Mouse (Mus musculus): ENCODE measurements around the gene Crybb3. TPM values are rescaled to one million over a fixed set of nuclear protein-coding genes. Genes with fewer than 3 reads are reported as not detected.

The Crybb3 gene
- 1.7 and 3.2 TPM in 2 replicates for polyA plus RNA-seq (2012; rRNA removed)

DNA sequence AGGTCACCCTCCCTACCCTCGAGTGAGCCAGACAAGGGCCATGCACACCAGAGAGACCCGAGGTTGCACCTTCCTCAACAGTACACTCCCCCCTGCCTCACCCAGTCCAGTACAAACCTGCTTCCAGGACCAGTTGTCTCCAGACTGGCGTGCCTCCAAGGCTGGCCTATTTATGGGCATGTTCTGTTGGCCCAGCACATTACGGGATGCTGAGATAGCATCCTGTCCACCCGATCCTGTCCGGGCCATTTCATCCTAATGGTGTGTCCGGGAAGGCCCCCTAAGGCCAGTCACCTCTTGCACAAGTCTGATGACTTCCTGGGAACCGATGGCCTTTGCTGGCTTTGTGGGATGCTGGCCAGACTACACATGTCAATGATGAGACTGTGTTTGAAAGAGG, at the start of gene Crybb3:
TSS of gene Crybb3 (minus strand) at position 146 of the 400 bp plus-strand sequence.
- H3K27me3 ChIP-seq (ENCODE audit: control insufficient read depth, insufficient read depth, low read length): no peaks in the 10 kb centered on the region
- 4% methylated on average over 8 of the region's 8 CpGs for WGBS
- H3K4me1 ChIP-seq (ENCODE audit: control insufficient read depth, insufficient read depth, low read length): peaks cover 32% of the 10 kb centered on the region
- no peak within 1 kb of the TSS for H3K4me3 ChIP-seq (replicated peaks; ENCODE audit: insufficient read depth, low read depth, low read length)
- DNase-seq: peak; percentile 87 to 93
- TF ChIP-seq CTCF (IDR thresholded peaks at IDR 0.05; ENCODE audit: borderline replicate concordance, insufficient read depth, low read depth, low read length): no peak
- TF ChIP-seq POLR2A (IDR thresholded peaks at IDR 0.05; ENCODE audit: borderline replicate concordance, insufficient read depth, low read length): no peak
- H3K27ac ChIP-seq (ENCODE audit: insufficient read depth, low read length): peak within 1 kb of the TSS; percentile 15; the same call in 1 of the 2 replicates

- no peak for TF ChIP-seq POLR2A (IDR thresholded peaks at IDR 0.05; ENCODE audit: borderline replicate concordance, insufficient read depth, low read length)
- no peak for TF ChIP-seq CTCF (IDR thresholded peaks at IDR 0.05; ENCODE audit: borderline replicate concordance, insufficient read depth, low read depth, low read length)
- 82% methylated on average over 4 of the region's 4 CpGs for whole genome bisulfite sequencing
- no peak for DNase-seq
- no peaks in the 10 kb centered on the region for H3K4me1 ChIP-seq (ENCODE audit: control insufficient read depth, insufficient read depth, low read length)
- no peak overlapping the region for H3K27ac ChIP-seq (ENCODE audit: insufficient read depth, low read length)
- H3K4me3 ChIP-seq (replicated peaks; ENCODE audit: insufficient read depth, low read depth, low read length): no peak overlapping the region
- no peaks in the 10 kb centered on the region for H3K27me3 ChIP-seq (ENCODE audit: control insufficient read depth, insufficient read depth, low read length)
Observed at GRCm38 (mm10) chr5:113128426-113128825, 47.0 kb upstream of the Crybb3 start.

DNA sequence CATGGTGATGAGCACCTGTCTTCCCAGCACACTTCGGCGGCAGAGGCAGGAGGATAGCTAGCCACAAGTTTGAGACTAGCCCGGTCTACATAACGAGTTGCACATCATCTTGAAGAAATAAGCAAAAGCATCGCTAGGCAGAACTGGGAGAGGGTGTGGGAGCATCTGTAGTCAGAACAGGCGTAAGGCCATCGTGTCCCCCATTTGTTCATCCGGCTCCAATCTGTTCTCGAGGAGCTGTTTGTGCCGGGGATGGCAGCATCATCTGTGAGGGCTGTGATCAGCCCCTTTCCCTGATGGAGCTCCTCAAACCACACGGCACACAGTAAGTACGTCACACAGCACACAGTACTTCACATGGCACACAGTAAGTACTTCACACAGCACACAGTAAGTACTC, 45.1 kb upstream of the Crybb3 start:
- Histone ChIP-seq H3K4me1 (ENCODE audit: control insufficient read depth, insufficient read depth, low read length) (no peaks in the 10 kb centered on the region), H3K27me3 (ENCODE audit: control insufficient read depth, insufficient read depth, low read length) (no peaks in the 10 kb centered on the region), H3K4me3 (replicated peaks; ENCODE audit: insufficient read depth, low read depth, low read length) (no peak overlapping the region), H3K27ac (ENCODE audit: insufficient read depth, low read length) (no peak overlapping the region)
- 95% methylated on average over 12 of the region's 12 CpGs for WGBS
- TF ChIP-seq POLR2A (IDR thresholded peaks at IDR 0.05; ENCODE audit: borderline replicate concordance, insufficient read depth, low read length) (no peak), CTCF (IDR thresholded peaks at IDR 0.05; ENCODE audit: borderline replicate concordance, insufficient read depth, low read depth, low read length) (no peak)
- DNase-seq: no peak

GRCm38 (mm10) chr5:113123693-113124092, 42.3 kb upstream of the Crybb3 start:
- no peak for DNase-seq
- 78% methylated on average over 10 of the region's 10 CpGs for WGBS
- Histone ChIP-seq H3K27me3 (ENCODE audit: control insufficient read depth, insufficient read depth, low read length) (no peaks in the 10 kb centered on the region), H3K4me3 (replicated peaks; ENCODE audit: insufficient read depth, low read depth, low read length) (no peak overlapping the region), H3K4me1 (ENCODE audit: control insufficient read depth, insufficient read depth, low read length) (no peaks in the 10 kb centered on the region), H3K27ac (ENCODE audit: insufficient read depth, low read length) (no peak overlapping the region)
- TF ChIP-seq CTCF (IDR thresholded peaks at IDR 0.05; ENCODE audit: borderline replicate concordance, insufficient read depth, low read depth, low read length): no peak
- no peak for TF ChIP-seq POLR2A (IDR thresholded peaks at IDR 0.05; ENCODE audit: borderline replicate concordance, insufficient read depth, low read length)

DNA sequence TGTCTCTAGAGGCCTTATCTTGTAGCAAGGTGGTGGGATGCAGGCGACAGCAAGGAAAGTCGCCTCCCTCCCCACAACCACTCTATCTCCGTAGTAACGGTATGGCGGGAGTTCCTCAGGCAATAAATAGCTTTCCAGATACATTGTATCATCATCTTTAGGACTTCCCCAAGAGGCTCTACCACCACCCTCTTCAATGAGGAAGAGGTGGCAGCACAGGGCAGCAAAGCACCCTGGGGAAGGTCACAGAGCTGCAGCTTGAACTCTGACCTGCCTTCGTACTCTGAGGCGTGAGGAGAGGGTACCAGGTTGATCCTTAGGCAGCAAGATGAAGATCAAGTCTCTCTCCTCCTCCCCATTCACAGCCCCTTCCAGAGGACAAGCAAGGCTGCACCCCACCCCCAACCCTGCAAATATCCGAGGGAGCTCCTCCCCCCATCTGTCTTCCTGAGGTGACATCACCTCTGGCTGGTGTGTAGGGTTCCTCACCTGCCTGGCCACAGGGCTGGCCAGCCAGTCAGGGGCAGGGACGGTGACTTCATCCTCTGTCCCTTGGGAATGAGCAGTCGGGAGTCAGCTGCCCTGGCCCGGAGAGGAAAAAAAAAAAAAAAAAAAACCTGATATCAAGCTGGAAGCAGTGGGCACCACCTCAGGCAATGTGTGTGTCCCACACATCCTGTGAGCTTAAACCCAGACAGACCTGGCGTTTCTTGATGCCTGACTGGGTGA, 41.1 kb upstream of the Crybb3 start:
- no peak for DNase-seq
- H3K4me3 ChIP-seq (replicated peaks; ENCODE audit: insufficient read depth, low read depth, low read length): no peak overlapping the region
- WGBS: 65% methylated on average over 12 of the region's 12 CpGs
- no peaks in the 10 kb centered on the region for H3K27me3 ChIP-seq (ENCODE audit: control insufficient read depth, insufficient read depth, low read length)
- H3K27ac ChIP-seq (ENCODE audit: insufficient read depth, low read length): no peak overlapping the region
- H3K4me1 ChIP-seq (ENCODE audit: control insufficient read depth, insufficient read depth, low read length): no peaks in the 10 kb centered on the region
- TF ChIP-seq CTCF (IDR thresholded peaks at IDR 0.05; ENCODE audit: borderline replicate concordance, insufficient read depth, low read depth, low read length): no peak

GRCm38 (mm10) chr5:113121591-113121875, 40.1 kb upstream of the Crybb3 start:
- TF ChIP-seq CTCF (IDR thresholded peaks at IDR 0.05; ENCODE audit: borderline replicate concordance, insufficient read depth, low read depth, low read length) (no peak), POLR2A (IDR thresholded peaks at IDR 0.05; ENCODE audit: borderline replicate concordance, insufficient read depth, low read length) (no peak)
- Histone ChIP-seq H3K27ac (ENCODE audit: insufficient read depth, low read length) (no peak overlapping the region), H3K4me3 (replicated peaks; ENCODE audit: insufficient read depth, low read depth, low read length) (no peak overlapping the region), H3K4me1 (ENCODE audit: control insufficient read depth, insufficient read depth, low read length) (no peaks in the 10 kb centered on the region), H3K27me3 (ENCODE audit: control insufficient read depth, insufficient read depth, low read length) (no peaks in the 10 kb centered on the region)
- 86% methylated on average over 6 of the region's 6 CpGs for WGBS
- DNase-seq: no peak

DNA sequence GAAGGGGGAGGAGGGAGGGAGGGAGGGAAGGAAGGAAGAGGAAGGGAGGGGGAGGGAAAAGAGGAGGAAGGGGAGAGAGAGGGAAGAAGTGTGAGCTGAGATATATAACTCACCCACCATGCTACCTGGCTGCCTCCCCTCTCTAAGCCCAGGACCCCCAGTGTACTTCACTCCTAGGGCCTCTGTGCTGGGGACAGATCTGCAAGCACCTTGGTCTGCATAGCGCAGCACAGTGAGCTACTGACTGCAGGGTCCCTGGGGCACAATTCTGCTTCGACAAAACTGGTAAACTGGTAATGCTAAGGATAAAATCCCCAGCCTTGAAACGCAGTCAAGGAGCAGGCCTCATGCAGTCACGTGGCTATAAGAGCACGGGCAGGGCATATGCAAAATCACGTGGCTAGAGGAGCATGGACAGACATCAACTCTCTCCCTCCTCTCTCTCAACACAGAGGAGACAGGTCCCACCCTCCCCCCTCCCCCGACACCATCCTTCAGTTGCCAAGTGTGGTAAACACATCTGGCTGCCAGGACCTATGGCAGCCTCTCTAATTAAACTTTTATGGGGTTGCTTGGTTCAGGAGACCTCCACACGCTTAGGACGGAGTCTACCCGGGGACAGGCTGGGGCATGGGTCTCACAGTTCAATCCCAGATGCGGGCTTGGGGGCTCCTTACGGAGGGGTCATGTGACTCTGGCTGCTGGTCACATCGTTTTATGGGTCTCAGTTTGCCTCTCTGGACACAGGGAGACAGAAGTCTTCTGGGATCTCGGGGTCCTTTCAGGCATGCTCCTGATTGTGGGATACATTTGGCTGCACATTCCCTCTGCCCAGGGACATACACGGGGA, 39.6 kb upstream of the Crybb3 start:
- Histone ChIP-seq H3K4me3 (replicated peaks; ENCODE audit: insufficient read depth, low read depth, low read length) (no peak overlapping the region), H3K27me3 (ENCODE audit: control insufficient read depth, insufficient read depth, low read length) (no peaks in the 10 kb centered on the region), H3K4me1 (ENCODE audit: control insufficient read depth, insufficient read depth, low read length) (no peaks in the 10 kb centered on the region), H3K27ac (ENCODE audit: insufficient read depth, low read length) (no peak overlapping the region)
- TF ChIP-seq CTCF (IDR thresholded peaks at IDR 0.05; ENCODE audit: borderline replicate concordance, insufficient read depth, low read depth, low read length) (no peak), POLR2A (IDR thresholded peaks at IDR 0.05; ENCODE audit: borderline replicate concordance, insufficient read depth, low read length) (no peak)
- DNase-seq: no peak
- WGBS: 60% methylated on average over 15 of the region's 15 CpGs
